8 mouse cellular contexts compared by ENCODE assay signal in genomic region chr16:4726528-4727128, GRCm38 (mm10). TPM values are rescaled to one million over a fixed set of nuclear protein-coding genes. Genes with fewer than 3 reads are reported as not detected.
DNase-seq lines count a peak whose midpoint lies in the region; ATAC-seq and TF ChIP-seq lines count a peak whose summit lies in the region.

No protein-coding gene starts in this region.

- H3K4me2 ChIP-seq in hindbrain, embryonic 14.5 days (replicated peaks) = peak overlapping the region; percentile 77
- H3K4me2 ChIP-seq in liver, embryonic 15.5 days = peak overlapping the region; percentile 97

- peaks cover 8% of the 10 kb centered on the region; the same call in 1 of the 2 replicates for H3K36me3 ChIP-seq in embryonic facial prominence, embryonic 10.5 days (replicated peaks)
- H3K36me3 ChIP-seq in hindbrain, embryonic 14.5 days (replicated peaks; ENCODE audit: control insufficient read depth, insufficient read depth) = no peaks in the 10 kb centered on the region
- H3K36me3 ChIP-seq in liver, embryonic 15.5 days (replicated peaks) = no peaks in the 10 kb centered on the region
- no peaks in the 10 kb centered on the region for H3K36me3 ChIP-seq in splenic B cell, adult 2 months (ENCODE audit: control insufficient read depth, insufficient read depth, low read length, poor library complexity, severe bottlenecking)

- TF ChIP-seq CTCF in Patski (IDR thresholded peaks at IDR 0.05) = no peak

- intact Hi-C loops in left cerebral cortex, postnatal 4 days (cut with DNase I) = no loop called here

- H3K4me3 ChIP-seq in embryonic facial prominence, embryonic 10.5 days = peak overlapping the region; percentile 78
- H3K4me3 ChIP-seq in hindbrain, embryonic 14.5 days (replicated peaks; ENCODE audit: low read length) = peak overlapping the region; percentile 70
- H3K4me3 ChIP-seq in liver, embryonic 15.5 days (replicated peaks) = peak overlapping the region; percentile 94

- DNase-seq in lung, adult 18-20 months = peak; percentile 58 to 59
- DNase-seq in lung, postnatal 10 days = no peak
- DNase-seq in Patski (ENCODE audit: low read depth, low spot score) = no peak
- no peak for DNase-seq in embryonic facial prominence, embryonic 10.5 days (ENCODE audit: low spot score)
- peak; percentile 30 for DNase-seq in hindbrain, embryonic 14.5 days (ENCODE audit: low spot score)
- DNase-seq in splenic B cell, adult 2 months (ENCODE audit: low read depth, low spot score) = peak; percentile 60
- DNase-seq in left cerebral cortex, postnatal 4 days = no peak

- under 1% methylated on average over 40 of the region's 40 CpGs for WGBS in embryonic facial prominence, embryonic 10.5 days
- 1% methylated on average over 40 of the region's 40 CpGs for WGBS in hindbrain, embryonic 14.5 days
- WGBS in liver, embryonic 15.5 days (ENCODE audit: insufficient replicate concordance) = under 1% methylated on average over 40 of the region's 40 CpGs

- CTCF ChIA-PET in Patski (lab: Charles Lee) = no interaction called here

- in situ Hi-C loops in Patski (cut with MboI; ENCODE audit: low pct_unique_long_range_greater_than_20kb) = no loop called here

- peak overlapping the region; percentile 88 for H3K27ac ChIP-seq in embryonic facial prominence, embryonic 10.5 days (replicated peaks)
- H3K27ac ChIP-seq in hindbrain, embryonic 14.5 days = peak overlapping the region; percentile 57
- H3K27ac ChIP-seq in liver, embryonic 15.5 days (replicated peaks) = peak overlapping the region; percentile 77

- peak overlapping the region; percentile 85 for H3K9ac ChIP-seq in hindbrain, embryonic 14.5 days
- H3K9ac ChIP-seq in liver, embryonic 15.5 days = peak overlapping the region; percentile 94

- POLR2A ChIA-PET in Patski (lab: Charles Lee) = interaction anchor here (0.7 to 0.9 kb wide), 3 partner anchors 38 to 60 kb away, joined by 3 read pairs; no protein-coding TSS in a partner anchor

- H3K9me3 ChIP-seq in embryonic facial prominence, embryonic 10.5 days = no peaks in the 10 kb centered on the region
- no peaks in the 10 kb centered on the region for H3K9me3 ChIP-seq in hindbrain, embryonic 14.5 days (ENCODE audit: control insufficient read depth, low read length)
- H3K9me3 ChIP-seq in liver, embryonic 15.5 days (replicated peaks) = no peaks in the 10 kb centered on the region

- peak; percentile 45 for ATAC-seq in Patski
- peak; percentile 53 for ATAC-seq in hindbrain, embryonic 14.5 days (ENCODE audit: low FRiP score)
- peak; percentile 76 for ATAC-seq in liver, embryonic 15.5 days (ENCODE audit: insufficient read depth)

- H3K27me3 ChIP-seq in Patski = no peaks in the 10 kb centered on the region
- no peaks in the 10 kb centered on the region for H3K27me3 ChIP-seq in embryonic facial prominence, embryonic 10.5 days (replicated peaks; ENCODE audit: low read depth, poor library complexity, severe bottlenecking)
- H3K27me3 ChIP-seq in hindbrain, embryonic 14.5 days (ENCODE audit: control insufficient read depth, insufficient read depth, low read length) = no peaks in the 10 kb centered on the region
- H3K27me3 ChIP-seq in liver, embryonic 15.5 days = no peaks in the 10 kb centered on the region
- H3K27me3 ChIP-seq in splenic B cell, adult 2 months (ENCODE audit: control insufficient read depth, insufficient read depth, low read length, poor library complexity, severe bottlenecking) = no peaks in the 10 kb centered on the region

- peaks cover 17% of the 10 kb centered on the region for H3K4me1 ChIP-seq in embryonic facial prominence, embryonic 10.5 days
- peaks cover 7% of the 10 kb centered on the region for H3K4me1 ChIP-seq in hindbrain, embryonic 14.5 days (replicated peaks; ENCODE audit: control insufficient read depth, insufficient read depth, low read length)
- H3K4me1 ChIP-seq in liver, embryonic 15.5 days (replicated peaks) = peaks cover 49% of the 10 kb centered on the region

RNA-seq across cellular contexts. Expression of gene Hmox2, which starts 0.5 kb away (rescaled TPM):
- polyA plus RNA-seq in Patski (2021) = 104 TPM
- polyA plus RNA-seq in embryonic facial prominence, embryonic 10.5 days (2016; fragmentation: Nextera tagmentation; extraction: Ambion mirVana) = 84.6 and 91.9 TPM in 2 replicates
- 102 and 115 TPM in 2 replicates for polyA plus RNA-seq in hindbrain, embryonic 14.5 days (2014; fragmentation: Nextera tagmentation; extraction: Ambion mirVana)
- 36.6 and 37.9 TPM in 2 replicates for polyA plus RNA-seq in liver, embryonic 15.5 days (2015; fragmentation: Nextera tagmentation; extraction: Ambion mirVana)
- total RNA-seq in left cerebral cortex, postnatal 4 days (2021) = 10 to 100 TPM; 70.2 to 70.8 TPM

RNA-seq across cellular contexts. Expression of gene Nmral1, which starts 7.5 kb away (rescaled TPM):
- 30.9 TPM for polyA plus RNA-seq in Patski (2021)
- 218 and 228 TPM in 2 replicates for polyA plus RNA-seq in embryonic facial prominence, embryonic 10.5 days (2016; fragmentation: Nextera tagmentation; extraction: Ambion mirVana)
- 56.4 and 58.0 TPM in 2 replicates for polyA plus RNA-seq in hindbrain, embryonic 14.5 days (2014; fragmentation: Nextera tagmentation; extraction: Ambion mirVana)
- polyA plus RNA-seq in liver, embryonic 15.5 days (2015; fragmentation: Nextera tagmentation; extraction: Ambion mirVana) = 37.2 and 39.6 TPM in 2 replicates
- total RNA-seq in left cerebral cortex, postnatal 4 days (2021) = 10 to 100 TPM; 26.6 to 28.8 TPM

RNA-seq across cellular contexts. Expression of gene Coro7, which starts 47.1 kb away (rescaled TPM):
- polyA plus RNA-seq in Patski (2021) = 28.4 TPM
- 23.3 and 23.9 TPM in 2 replicates for polyA plus RNA-seq in embryonic facial prominence, embryonic 10.5 days (2016; fragmentation: Nextera tagmentation; extraction: Ambion mirVana)
- polyA plus RNA-seq in hindbrain, embryonic 14.5 days (2014; fragmentation: Nextera tagmentation; extraction: Ambion mirVana) = 24.1 and 27.2 TPM in 2 replicates
- 10.5 and 13.1 TPM in 2 replicates for polyA plus RNA-seq in liver, embryonic 15.5 days (2015; fragmentation: Nextera tagmentation; extraction: Ambion mirVana)
- 100 to 1,000 TPM in 1 of 2 experiments, 10 to 100 TPM in 1; 99.4 to 104 TPM for total RNA-seq in left cerebral cortex, postnatal 4 days (2021)

Comparison
In these comparisons a context has a peak if more than half of its experiments do, and no peak if none do; other contexts are left out.
1. DNase-seq: peak in lung, adult 18-20 months (2 of 2), hindbrain, embryonic 14.5 days (single experiment) and splenic B cell, adult 2 months (single experiment); none in lung, postnatal 10 days (single experiment), Patski (single experiment), embryonic facial prominence, embryonic 10.5 days (single experiment) and left cerebral cortex, postnatal 4 days (single experiment).
2. Peak in every context shown above with its lines, with median percentiles within 50 percentile points of each other: ATAC-seq, H3K27ac ChIP-seq and H3K4me3 ChIP-seq.